ENCODE assay signal across 7 mouse cellular contexts in the genomic region with DNA sequence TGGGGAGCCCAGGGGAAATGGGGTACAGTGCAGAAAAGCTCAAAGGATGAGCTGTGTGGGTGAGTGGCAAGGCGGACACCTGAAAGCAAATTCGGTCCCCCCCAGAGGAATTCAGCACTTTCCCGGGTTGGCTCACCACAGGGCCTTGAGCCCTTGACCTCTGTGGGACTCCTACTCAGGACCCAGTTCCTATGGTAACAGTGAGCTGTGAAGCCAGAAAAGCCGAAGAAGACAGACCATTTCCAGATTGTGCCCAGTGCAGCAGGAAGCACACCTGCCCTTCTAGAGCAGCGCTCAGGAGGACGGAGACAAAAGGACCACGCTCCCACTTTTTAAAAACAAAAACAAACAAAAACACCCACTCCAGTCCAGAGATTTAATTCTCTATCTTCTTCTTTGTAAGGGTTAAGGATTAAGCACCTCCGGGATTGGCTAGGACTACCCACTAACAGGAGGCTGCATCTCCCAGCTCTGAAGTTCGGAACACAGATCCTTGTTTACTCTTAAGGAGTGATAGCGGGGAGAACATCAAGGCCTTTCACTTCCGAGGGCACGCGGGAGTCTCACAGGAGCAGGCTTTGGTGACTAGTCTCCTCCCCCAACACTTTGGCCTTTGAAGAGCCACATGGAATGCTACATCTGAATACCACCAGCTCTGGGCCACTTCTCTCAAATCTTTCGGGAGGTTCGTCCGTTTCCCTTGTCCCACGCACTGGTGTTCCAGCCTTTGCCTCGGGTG. TPM values are rescaled to one million over a fixed set of nuclear protein-coding genes. Genes with fewer than 3 reads are reported as not detected.
A peak's percentile ranks its signal among the peaks of the same experiment; 100 is the strongest.
DNase-seq lines count a peak whose midpoint lies in the region; ATAC-seq lines count a peak whose summit lies in the region.

No protein-coding gene starts in this region.

- peaks cover 76% of the 10 kb centered on the region for H3K27me3 ChIP-seq in liver, embryonic 13.5 days

- no peaks in the 10 kb centered on the region for H3K9me3 ChIP-seq in liver, embryonic 13.5 days (replicated peaks)

- WGBS in liver, embryonic 13.5 days (ENCODE audit: insufficient replicate concordance), result 15% methylated on average over 18 of the region's 18 CpGs

- no peak overlapping the region for H3K27ac ChIP-seq in liver, embryonic 13.5 days

- H3K36me3 ChIP-seq in liver, embryonic 13.5 days, result no peaks in the 10 kb centered on the region

- H3K4me3 ChIP-seq in liver, embryonic 13.5 days (replicated peaks), result peak overlapping the region; percentile 37

- peak; percentile 13; the same call in 1 of the 2 replicates for ATAC-seq in liver, embryonic 13.5 days (ENCODE audit: low read depth)

- H3K4me1 ChIP-seq in liver, embryonic 13.5 days (replicated peaks), result peaks cover 25% of the 10 kb centered on the region

- DNase-seq in MN1 (ENCODE audit: low spot score), result peak; percentile 62
- peak; percentile 48 to 50 for DNase-seq in adrenal gland, postnatal 36 days
- peak; percentile 19 for DNase-seq in heart, postnatal 4 days
- DNase-seq in liver, embryonic 13.5 days, result no peak
- peak; percentile 19 for DNase-seq in ovary, postnatal 10 days (ENCODE audit: low spot score)
- DNase-seq in gastrocnemius, adult 8-10 months (ENCODE audit: low spot score in 2 of 2), result no peak
- no peak for DNase-seq in cerebellum, postnatal 36 days

- H3K4me2 ChIP-seq in liver, embryonic 13.5 days, result peak overlapping the region; percentile 60

- no peak overlapping the region for H3K9ac ChIP-seq in liver, embryonic 13.5 days

RNA-seq across cellular contexts. Expression of a gene that starts 31.0 kb away (rescaled TPM):
- 10 to 100 TPM; 31.9 to 36.0 TPM for total RNA-seq in adrenal gland, postnatal 36 days (2021)
- total RNA-seq in heart, postnatal 4 days (2021), result 10 to 100 TPM; 22.6 to 23.1 TPM
- 2.8 and 3.1 TPM in 2 replicates for polyA plus RNA-seq in liver, embryonic 13.5 days (2015; fragmentation: Nextera tagmentation; extraction: Ambion mirVana)
- 10 to 100 TPM; 10.2 to 13.8 (median 11.8) TPM for total RNA-seq in gastrocnemius, adult 8-10 months (2022)

RNA-seq across cellular contexts. Expression of a gene that starts 31.0 kb away (rescaled TPM):
- total RNA-seq in adrenal gland, postnatal 36 days (2021), result 100 to 1,000 TPM; 200 to 209 TPM
- total RNA-seq in heart, postnatal 4 days (2021), result 10 to 100 TPM; 55.5 to 55.7 TPM
- 33.3 and 38.6 TPM in 2 replicates for polyA plus RNA-seq in liver, embryonic 13.5 days (2015; fragmentation: Nextera tagmentation; extraction: Ambion mirVana)
- 100 to 1,000 TPM in 1 of 4 experiments, 10 to 100 TPM in 3; 89.7 to 104 (median 97.1) TPM for total RNA-seq in gastrocnemius, adult 8-10 months (2022)

Comparison
In these comparisons a context has a peak if more than half of its experiments do, and no peak if none do; other contexts are left out.
1. DNase-seq: peak in MN1 (single experiment), adrenal gland, postnatal 36 days (2 of 2), heart, postnatal 4 days (single experiment) and ovary, postnatal 10 days (single experiment); none in liver, embryonic 13.5 days (single experiment), gastrocnemius, adult 8-10 months (0 of 2) and cerebellum, postnatal 36 days (0 of 2).